25 mouse cellular contexts compared by ENCODE assay signal in genomic region chr12:51481246-51481645, GRCm38 (mm10).
DNase-seq lines count a peak whose midpoint lies in the region; ATAC-seq and TF ChIP-seq lines count a peak whose summit lies in the region.
"Had no signal": no experiment of that assay in that cellular context is flagged by ENCODE, and none has a peak within 500 bp of the region (broad histone marks: within the 10 kb centered on the region; RNA-seq: fewer than 3 reads in every experiment).

No protein-coding gene starts in this region.

- no peak for TF ChIP-seq CTCF in kidney, adult 2 months (conservative IDR thresholded peaks at IDR 0.05; ENCODE audit: insufficient read depth, insufficient read length, low read depth, low read length)

- no peak overlapping the region for H3K27ac ChIP-seq in kidney, adult 2 months (ENCODE audit: insufficient read depth, low read depth, low read length)
- no peak overlapping the region for H3K27ac ChIP-seq in kidney, embryonic 16.5 days (ENCODE audit: low read length)
- H3K27ac ChIP-seq: embryonic facial prominence, embryonic 12.5 days; embryonic facial prominence, embryonic 15.5 days; gastrocnemius, adult 2 months; heart, embryonic 10.5 days; heart, embryonic 13.5 days; hindbrain, embryonic 14.5 days; hindbrain, postnatal 0 days had no signal

- no peak overlapping the region for H3K9ac ChIP-seq in kidney, embryonic 16.5 days (replicated peaks; ENCODE audit: low read length)
- H3K9ac ChIP-seq: embryonic facial prominence, embryonic 12.5 days; embryonic facial prominence, embryonic 15.5 days; forebrain, postnatal 0 days; heart, embryonic 13.5 days; hindbrain, embryonic 14.5 days had no signal

- H3K9me3 ChIP-seq in kidney, embryonic 16.5 days (ENCODE audit: low read length): no peaks in the 10 kb centered on the region
- H3K9me3 ChIP-seq: embryonic facial prominence, embryonic 12.5 days; embryonic facial prominence, embryonic 15.5 days; heart, embryonic 10.5 days; heart, embryonic 13.5 days had no signal

- H3K27me3 ChIP-seq in kidney, adult 2 months (replicated peaks; ENCODE audit: control insufficient read depth, insufficient read depth, low read length): no peaks in the 10 kb centered on the region
- no peaks in the 10 kb centered on the region for H3K27me3 ChIP-seq in kidney, embryonic 16.5 days (ENCODE audit: insufficient read depth, low read length)
- H3K27me3 ChIP-seq: embryonic facial prominence, embryonic 12.5 days; embryonic facial prominence, embryonic 15.5 days; heart, embryonic 13.5 days had no signal

- ATAC-seq in kidney, embryonic 16.5 days (ENCODE audit: low FRiP score, low TSS enrichment): no peak
- ATAC-seq: activated CD4-positive, CD25-positive, alpha-beta regulatory T cell, adult 4 months; forebrain, embryonic 14.5 days; forebrain, postnatal 0 days; hindbrain, postnatal 0 days had no signal

- H3K4me3 ChIP-seq in kidney, adult 2 months (ENCODE audit: insufficient read depth, low read depth, low read length): no peak overlapping the region
- no peak overlapping the region for H3K4me3 ChIP-seq in kidney, embryonic 16.5 days (ENCODE audit: low read length)
- H3K4me3 ChIP-seq: embryonic facial prominence, embryonic 12.5 days; embryonic facial prominence, embryonic 15.5 days; gastrocnemius, adult 2 months; heart, embryonic 10.5 days; heart, embryonic 13.5 days had no signal

- no peak for TF ChIP-seq POLR2A in kidney, adult 2 months (IDR thresholded peaks at IDR 0.05; ENCODE audit: low read depth, low read length)

- H3K36me3 ChIP-seq in kidney, adult 2 months (ENCODE audit: control insufficient read depth, insufficient read depth, low read length): no peaks in the 10 kb centered on the region
- H3K36me3 ChIP-seq in kidney, embryonic 16.5 days (ENCODE audit: insufficient read depth, low read length): no peaks in the 10 kb centered on the region
- H3K36me3 ChIP-seq: embryonic facial prominence, embryonic 12.5 days; embryonic facial prominence, embryonic 15.5 days; heart, embryonic 10.5 days; heart, embryonic 13.5 days had no signal

- DNase-seq in adrenal gland, adult 2 months: peak; percentile 11
- no peak for DNase-seq in adrenal gland, postnatal 4 days (ENCODE audit: low spot score in 2 of 2)
- DNase-seq in kidney, adult 2 months: peak; percentile 61
- DNase-seq in kidney, postnatal 14 days: peak; percentile 3
- no peak for DNase-seq in kidney, adult 18-20 months
- DNase-seq: adrenal gland, postnatal 10 days; cerebellum, adult 11 months; cerebellum, adult 2 months; cerebellum, adult 9-11 months; cerebellum, postnatal 25 days; forebrain, postnatal 0 days; gastrocnemius, adult 2 months; gastrocnemius, postnatal 14 days; heart, adult 18-20 months; heart, postnatal 14 days; heart, postnatal 4 days had no signal

- 55% methylated on average over 2 of the region's 2 CpGs for WGBS in kidney, adult 2 months
- 89% methylated on average over 2 of the region's 2 CpGs for WGBS in kidney, embryonic 16.5 days

- H3K4me2 ChIP-seq in kidney, embryonic 16.5 days (replicated peaks; ENCODE audit: low read depth, low read length): no peak overlapping the region
- H3K4me2 ChIP-seq: embryonic facial prominence, embryonic 12.5 days; embryonic facial prominence, embryonic 15.5 days; heart, embryonic 13.5 days; hindbrain, embryonic 14.5 days had no signal

- no peaks in the 10 kb centered on the region for H3K4me1 ChIP-seq in kidney, adult 2 months (ENCODE audit: control insufficient read depth, insufficient read depth, low read length)
- H3K4me1 ChIP-seq in kidney, embryonic 16.5 days (ENCODE audit: insufficient read depth, low read length): no peaks in the 10 kb centered on the region
- H3K4me1 ChIP-seq: embryonic facial prominence, embryonic 12.5 days; embryonic facial prominence, embryonic 15.5 days; heart, embryonic 10.5 days; heart, embryonic 13.5 days had no signal

Comparison
In these comparisons a context has a peak if more than half of its experiments do, and no peak if none do; other contexts are left out.
1. DNase-seq: peak in adrenal gland, adult 2 months (single experiment), kidney, adult 2 months (single experiment) and kidney, postnatal 14 days (single experiment); none in adrenal gland, postnatal 4 days (0 of 2) and kidney, adult 18-20 months (single experiment).